Mouse (Mus musculus) intestine, embryonic 14.5 days (tissue): ENCODE results near the gene Abca7. TPM values are rescaled to one million over a fixed set of nuclear protein-coding genes. Genes with fewer than 3 reads are reported as not detected.

Source experiments
- ATAC-seq: fragments of 200-750 bp; cut with Nextera tagmentation; replicated peaks from 2 replicates; pipeline ENCODE4 v1.8.0; 2017; ENCODE audit warnings: low read depth, moderate number of reproducible peaks, moderate TSS enrichment, moderate library complexity; ENCODE audit not compliant: low FRiP score, low TSS enrichment
- DNase-seq: peaks from one replicate; pipeline ENCODE4 v3.0.0-alpha.2; 2018; ENCODE audit warnings: low spot score
- H3K27ac ChIP-seq: fragments of 300-500 bp; sonication (generic); 2 replicates; pipeline ENCODE4 v1.5.1; 2014; ENCODE audit warnings: low read depth, mild to moderate bottlenecking, control low read depth
- H3K27me3 ChIP-seq: fragments of 300-500 bp; sonication (generic); replicated peaks from 2 replicates; pipeline ENCODE4 v1.6.1; 2014; ENCODE audit warnings: low read length, control low read depth; ENCODE audit not compliant: control insufficient read depth, insufficient read depth
- H3K36me3 ChIP-seq: fragments of 300-500 bp; sonication (generic); 2 replicates; pipeline ENCODE4 v1.6.1; 2014; ENCODE audit warnings: low read length, control low read depth; ENCODE audit not compliant: control insufficient read depth, insufficient read depth
- H3K4me1 ChIP-seq: fragments of 300-500 bp; sonication (generic); replicated peaks from 2 replicates; pipeline ENCODE4 v1.6.1; 2014; ENCODE audit warnings: low read length, control low read depth, mixed read lengths; ENCODE audit not compliant: control insufficient read depth, insufficient read depth
- H3K4me2 ChIP-seq: fragments of 300-500 bp; sonication (generic); 2 replicates; pipeline ENCODE4 v1.6.1; 2014; ENCODE audit warnings: low read length
- H3K4me3 ChIP-seq: fragments of 300-500 bp; sonication (generic); 2 replicates; pipeline ENCODE4 v1.5.1; 2014; ENCODE audit warnings: low read depth, low read length, control low read depth, mixed read lengths
- H3K9ac ChIP-seq: fragments of 300-500 bp; sonication (generic); 2 replicates; pipeline ENCODE4 v1.6.1; 2014; ENCODE audit warnings: mild to moderate bottlenecking, low read length
- H3K9me3 ChIP-seq: fragments of 300-500 bp; sonication (generic); 2 replicates; pipeline ENCODE4 v1.6.1; 2016; ENCODE audit warnings: low read length, control low read depth; ENCODE audit not compliant: control insufficient read depth
- WGBS: fragments of 180-500 bp; shearing (Covaris S2); extraction: QIAGEN DNeasy Blood & Tissue Kit; methylation state at CpG from one replicate; pipeline ENCODE4 v1.1.7; 2014; 5-methylcytosine and 5-hydroxymethylcytosine counted together
- polyA plus RNA-seq: library from polyadenylated mRNA; unstranded; fragments of >200 nt; fragmentation: Nextera tagmentation; extraction: Ambion mirVana; gene quantifications from 2 replicates; pipeline ENCODE4 v1.2.1, GENCODE M21; 2014

The Abca7 gene
- 3.7 and 3.8 TPM in 2 replicates for polyA plus RNA-seq

GRCm38 (mm10) chr10:79996272-79997033 lies at the start of gene Abca7:
Gene Abca7, plus strand, starts transcription at chr10:79996494.
- Histone ChIP-seq H3K27ac (peak within 1 kb of the TSS; percentile 17; the same call in 1 of the 2 replicates), H3K4me1 (peaks cover 6% of the 10 kb centered on the region; the same call in 1 of the 2 replicates), H3K27me3 (0 out of 2 replicates have a peak, but pooled peaks cover under 1% of the 10 kb centered on the region), H3K9ac (peak within 1 kb of the TSS; percentile 37), H3K36me3 (peaks cover 44% of the 10 kb centered on the region), H3K4me3 (peak within 1 kb of the TSS; percentile 42), H3K9me3 (peaks cover 3% of the 10 kb centered on the region; the same call in 1 of the 2 replicates), H3K4me2 (peak within 1 kb of the TSS; percentile 54)
- DNase-seq (peak; percentile 99), ATAC-seq (peak; percentile 75)
- under 1% methylated on average over 34 of the region's 34 CpGs for WGBS

GRCm38 (mm10) chr10:79946752-79947322 lies 49.5 kb upstream of the Abca7 start:
- Histone ChIP-seq H3K9ac (0 out of 2 replicates have a peak overlapping the region, but pooled peaks have one; percentile 30), H3K36me3 (peaks cover 39% of the 10 kb centered on the region), H3K27me3 (no peaks in the 10 kb centered on the region), H3K4me3 (no peak overlapping the region), H3K4me1 (peaks cover 35% of the 10 kb centered on the region), H3K27ac (peak overlapping the region; percentile 65), H3K9me3 (no peaks in the 10 kb centered on the region), H3K4me2 (peak overlapping the region; percentile 39)
- DNase-seq (no peak), ATAC-seq (0 out of 2 replicates have a peak, but pooled peaks have one; percentile 7)
- WGBS, result 19% methylated on average over 7 of the region's 7 CpGs

GRCm38 (mm10) chr10:79947502-79947901 lies 48.8 kb upstream of the Abca7 start:
- H3K27me3 ChIP-seq, result no peaks in the 10 kb centered on the region
- DNase-seq, result no peak
- 60% methylated on average over 6 of the region's 6 CpGs for WGBS
- H3K4me1 ChIP-seq, result peaks cover 35% of the 10 kb centered on the region
- no peaks in the 10 kb centered on the region for H3K9me3 ChIP-seq
- no peak overlapping the region for H3K4me2 ChIP-seq
- no peak for ATAC-seq
- no peak overlapping the region for H3K4me3 ChIP-seq
- no peak overlapping the region for H3K27ac ChIP-seq
- H3K36me3 ChIP-seq, result peaks cover 41% of the 10 kb centered on the region
- no peak overlapping the region for H3K9ac ChIP-seq

GRCm38 (mm10) chr10:79949873-79950272 lies 46.4 kb upstream of the Abca7 start:
- no peak for DNase-seq
- no peaks in the 10 kb centered on the region for H3K27me3 ChIP-seq
- peaks cover 27% of the 10 kb centered on the region for H3K4me1 ChIP-seq
- no peak for ATAC-seq
- WGBS, result 52% methylated on average over 4 of the region's 4 CpGs
- no peak overlapping the region for H3K9ac ChIP-seq
- peaks cover 53% of the 10 kb centered on the region for H3K36me3 ChIP-seq
- H3K27ac ChIP-seq, result no peak overlapping the region
- no peak overlapping the region for H3K4me2 ChIP-seq
- no peak overlapping the region for H3K4me3 ChIP-seq
- no peaks in the 10 kb centered on the region for H3K9me3 ChIP-seq

GRCm38 (mm10) chr10:79950661-79951060 lies 45.6 kb upstream of the Abca7 start:
- no peak for ATAC-seq
- Histone ChIP-seq H3K4me2 (no peak overlapping the region), H3K4me1 (peaks cover 20% of the 10 kb centered on the region), H3K27ac (no peak overlapping the region), H3K4me3 (no peak overlapping the region), H3K9ac (no peak overlapping the region), H3K36me3 (peaks cover 53% of the 10 kb centered on the region), H3K27me3 (no peaks in the 10 kb centered on the region), H3K9me3 (no peaks in the 10 kb centered on the region)
- no peak for DNase-seq
- 82% methylated on average over 18 of the region's 18 CpGs for WGBS

- ATAC-seq, result no peak
- 87% methylated on average over 6 of the region's 6 CpGs for WGBS
- no peak overlapping the region for H3K27ac ChIP-seq
- H3K4me3 ChIP-seq, result no peak overlapping the region
- no peak for DNase-seq
- no peaks in the 10 kb centered on the region for H3K9me3 ChIP-seq
- H3K4me1 ChIP-seq, result no peaks in the 10 kb centered on the region
- peaks cover 48% of the 10 kb centered on the region for H3K36me3 ChIP-seq
- no peaks in the 10 kb centered on the region for H3K27me3 ChIP-seq
- H3K9ac ChIP-seq, result no peak overlapping the region
- H3K4me2 ChIP-seq, result no peak overlapping the region
Measured at GRCm38 (mm10) chr10:79953946-79954345, 42.3 kb upstream of the Abca7 start.

- ATAC-seq (no peak), DNase-seq (no peak)
- Histone ChIP-seq H3K4me3 (no peak overlapping the region), H3K27ac (no peak overlapping the region), H3K36me3 (peaks cover 30% of the 10 kb centered on the region), H3K4me2 (no peak overlapping the region), H3K9me3 (no peaks in the 10 kb centered on the region), H3K4me1 (no peaks in the 10 kb centered on the region), H3K27me3 (no peaks in the 10 kb centered on the region), H3K9ac (no peak overlapping the region)
- WGBS, result 65% methylated on average over 9 of the region's 9 CpGs
Measured at GRCm38 (mm10) chr10:79955691-79956090, 40.6 kb upstream of the Abca7 start.

- no peak for ATAC-seq
- WGBS, result 18% methylated on average over 4 of the region's 4 CpGs
- H3K9ac ChIP-seq, result no peak overlapping the region
Measured at GRCm38 (mm10) chr10:79956643-79957154, 39.6 kb upstream of the Abca7 start.

More at GRCm38 (mm10) chr10:79956643-79957154, 39.6 kb upstream of the Abca7 start:
- H3K27me3 ChIP-seq, result no peaks in the 10 kb centered on the region
- peaks cover 6% of the 10 kb centered on the region for H3K4me1 ChIP-seq
- no peak overlapping the region for H3K4me2 ChIP-seq
- no peak overlapping the region for H3K4me3 ChIP-seq
- H3K36me3 ChIP-seq, result peaks cover 20% of the 10 kb centered on the region
- H3K27ac ChIP-seq, result no peak overlapping the region
- DNase-seq, result no peak
- no peaks in the 10 kb centered on the region for H3K9me3 ChIP-seq
